Mouse (Mus musculus) kidney, embryonic 14.5 days (tissue): Measurements from ENCODE around the gene Gm597. TPM values are rescaled to one million over a fixed set of nuclear protein-coding genes. Genes with fewer than 3 reads are reported as not detected.

Experiments used
- ATAC-seq: fragments of 200-750 bp; cut with Nextera tagmentation; 2 replicates; pipeline ENCODE4 v1.8.0; 2017; ENCODE audit warnings: moderate number of reproducible peaks, mild to moderate bottlenecking, moderate TSS enrichment, moderate library complexity; ENCODE audit not compliant: low FRiP score, low TSS enrichment
- H3K27ac ChIP-seq: fragments of 300-500 bp; sonication (generic); 2 replicates; pipeline ENCODE4 v1.5.1; 2014; ENCODE audit warnings: low read depth, mild to moderate bottlenecking, low read length, moderate library complexity, mixed read lengths
- H3K27me3 ChIP-seq: fragments of 300-500 bp; sonication (generic); 2 replicates; pipeline ENCODE4 v1.6.1; 2014; ENCODE audit warnings: mild to moderate bottlenecking, low read length; ENCODE audit not compliant: control insufficient read depth, insufficient read depth
- H3K36me3 ChIP-seq: fragments of 300-500 bp; sonication (generic); 2 replicates; pipeline ENCODE4 v1.6.1; 2014; ENCODE audit warnings: low read length, mixed read lengths; ENCODE audit not compliant: control insufficient read depth, insufficient read depth
- H3K4me1 ChIP-seq: fragments of 300-500 bp; sonication (generic); 2 replicates; pipeline ENCODE4 v1.6.1; 2014; ENCODE audit warnings: low read length, mixed read lengths; ENCODE audit not compliant: control insufficient read depth, insufficient read depth
- H3K4me2 ChIP-seq: fragments of 300-500 bp; sonication (generic); replicated peaks from 2 replicates; pipeline ENCODE4 v1.6.1; 2014; ENCODE audit warnings: low read depth, mild to moderate bottlenecking, low read length
- H3K4me3 ChIP-seq: fragments of 300-500 bp; sonication (generic); 2 replicates; pipeline ENCODE4 v1.5.1; 2014; ENCODE audit warnings: mild to moderate bottlenecking, low read length
- H3K9ac ChIP-seq: fragments of 300-500 bp; sonication (generic); 2 replicates; pipeline ENCODE4 v1.6.1; 2014; ENCODE audit warnings: low read depth, mild to moderate bottlenecking, low read length, moderate library complexity
- H3K9me3 ChIP-seq: fragments of 300-500 bp; sonication (generic); 2 replicates; pipeline ENCODE4 v1.6.1; 2016; ENCODE audit warnings: low read length; ENCODE audit not compliant: control insufficient read depth
- WGBS: fragments of 180-500 bp; shearing (Covaris S2); extraction: QIAGEN DNeasy Blood & Tissue Kit; methylation state at CpG from one replicate; pipeline ENCODE4 v1.1.7; 2014; 5-methylcytosine and 5-hydroxymethylcytosine counted together
- polyA plus RNA-seq: library from polyadenylated mRNA; unstranded; fragments of >200 nt; fragmentation: Nextera tagmentation; extraction: Ambion mirVana; gene quantifications from 2 replicates; pipeline ENCODE4 v1.2.1, GENCODE M21; 2014

Gm597 gene
- not detected in 2 replicates for polyA plus RNA-seq

DNA sequence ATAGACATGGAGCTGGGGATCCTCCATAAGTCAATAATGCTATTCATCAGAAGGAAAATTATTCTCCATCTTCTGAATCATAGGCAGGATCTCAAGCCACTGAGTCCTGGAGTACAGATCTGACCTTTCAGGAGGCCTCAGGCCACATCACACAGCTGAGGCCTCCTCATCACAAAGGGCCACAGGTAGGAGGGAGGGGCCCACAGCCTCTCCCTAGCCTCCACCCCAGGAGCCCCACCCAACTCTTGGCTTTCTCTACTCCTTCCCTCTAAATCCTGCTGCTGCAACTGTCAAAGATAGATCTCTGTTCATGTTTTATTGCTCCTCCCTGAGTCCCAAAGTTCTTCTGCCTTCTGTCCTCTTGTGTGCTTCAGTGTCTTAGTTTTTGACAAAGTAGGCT, at the start of gene Gm597:
Gm597 (minus strand) TSS at position 101 of the 400 bp plus-strand sequence.
- no peaks in the 10 kb centered on the region for H3K27me3 ChIP-seq
- no peak for ATAC-seq
- H3K9ac ChIP-seq = no peak within 1 kb of the TSS
- no peaks in the 10 kb centered on the region for H3K4me1 ChIP-seq
- H3K36me3 ChIP-seq = no peaks in the 10 kb centered on the region
- no peak within 1 kb of the TSS for H3K4me2 ChIP-seq
- no peak within 1 kb of the TSS for H3K4me3 ChIP-seq
- H3K27ac ChIP-seq = no peak within 1 kb of the TSS
- H3K9me3 ChIP-seq = no peaks in the 10 kb centered on the region

DNA sequence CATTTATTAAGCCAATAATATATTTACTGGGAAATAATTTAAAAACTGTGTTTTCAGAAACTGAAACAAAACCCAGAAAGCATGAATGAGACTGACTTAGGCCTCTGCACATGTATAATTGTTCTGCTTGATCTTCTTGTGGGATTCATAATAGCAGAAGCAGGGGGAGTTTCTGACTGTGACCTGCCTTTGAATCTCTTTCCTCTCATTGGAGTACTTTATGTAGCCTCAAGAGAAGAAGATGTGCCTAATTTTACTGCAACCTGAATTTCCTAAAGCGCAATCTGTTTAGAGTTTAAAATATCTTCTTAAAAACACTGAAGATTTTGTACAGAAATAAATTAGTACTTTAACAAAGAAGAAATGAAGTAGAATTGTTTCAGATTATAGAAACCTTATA, 27.6 kb upstream of the Gm597 start:
- ATAC-seq = no peak
- H3K4me2 ChIP-seq = no peak overlapping the region
- H3K9me3 ChIP-seq = no peaks in the 10 kb centered on the region
- 92% methylated on average over 1 of the region's 1 CpGs for WGBS
- no peaks in the 10 kb centered on the region for H3K36me3 ChIP-seq
- H3K9ac ChIP-seq = no peak overlapping the region
- no peaks in the 10 kb centered on the region for H3K27me3 ChIP-seq
- no peak overlapping the region for H3K27ac ChIP-seq
- no peak overlapping the region for H3K4me3 ChIP-seq
- H3K4me1 ChIP-seq = no peaks in the 10 kb centered on the region

DNA sequence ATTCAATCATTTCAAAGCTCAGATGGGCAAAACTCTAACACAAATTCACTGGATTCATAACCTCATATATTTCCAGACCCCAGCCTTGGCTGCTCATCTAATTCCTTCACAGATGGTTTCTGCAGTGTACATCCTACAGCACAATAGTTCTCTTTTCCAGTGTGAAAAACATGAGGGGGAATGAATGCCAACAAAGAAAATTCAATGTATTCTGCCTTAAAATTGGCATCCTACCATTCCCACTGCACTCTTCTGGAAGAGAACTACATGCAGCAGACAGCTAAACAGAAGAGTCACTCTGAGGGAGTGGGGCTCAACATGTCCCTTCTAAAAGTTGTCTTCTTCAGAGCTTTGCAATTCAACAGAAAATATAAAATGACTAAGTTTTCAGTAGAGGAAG, 26.6 kb upstream of the Gm597 start:
- Histone ChIP-seq H3K4me1 (no peaks in the 10 kb centered on the region), H3K4me2 (no peak overlapping the region)

DNA sequence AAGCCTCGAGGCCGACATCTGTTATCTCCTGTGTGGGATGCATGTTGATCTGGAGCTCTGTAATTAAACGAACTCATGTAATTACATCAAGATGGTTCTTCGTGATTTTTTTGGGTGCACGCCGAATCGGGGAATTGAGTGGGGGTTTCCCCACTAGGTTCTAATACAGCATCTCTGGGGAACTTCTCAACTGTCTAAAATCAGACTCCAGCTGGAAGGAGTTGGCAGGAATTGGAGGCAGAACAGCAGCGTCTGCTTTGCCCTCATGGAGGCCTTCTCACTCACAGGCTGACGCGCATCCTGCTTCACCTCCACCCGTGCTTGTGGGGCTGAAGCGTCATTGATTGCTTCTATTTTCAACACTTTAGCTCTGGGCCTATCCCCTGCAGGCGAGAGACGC, 20.8 kb upstream of the Gm597 start:
- Histone ChIP-seq H3K9me3 (no peaks in the 10 kb centered on the region), H3K27ac (no peak overlapping the region), H3K4me1 (no peaks in the 10 kb centered on the region), H3K4me3 (no peak overlapping the region), H3K4me2 (no peak overlapping the region), H3K9ac (no peak overlapping the region), H3K27me3 (no peaks in the 10 kb centered on the region), H3K36me3 (no peaks in the 10 kb centered on the region)
- no peak for ATAC-seq
- WGBS = 93% methylated on average over 14 of the region's 14 CpGs

More for the DNA sequence above, 26.6 kb upstream of the Gm597 start:
- H3K9ac ChIP-seq = no peak overlapping the region
- no peak for ATAC-seq
- no peak overlapping the region for H3K4me3 ChIP-seq
- no peak overlapping the region for H3K27ac ChIP-seq
- H3K9me3 ChIP-seq = no peaks in the 10 kb centered on the region
- H3K36me3 ChIP-seq = no peaks in the 10 kb centered on the region
- no peaks in the 10 kb centered on the region for H3K27me3 ChIP-seq
